Comparison of ENCODE assay signal across 8 mouse cellular contexts in genomic region chr1:166001121-166001903, GRCm38 (mm10). TPM values are rescaled to one million over a fixed set of nuclear protein-coding genes. Genes with fewer than 3 reads are reported as not detected.
DNase-seq lines count a peak whose midpoint lies in the region; ATAC-seq and TF ChIP-seq lines count a peak whose summit lies in the region.

No protein-coding gene starts in this region.

- WGBS in embryonic facial prominence, embryonic 11.5 days = under 1% methylated on average over 41 of the region's 48 CpGs
- WGBS in heart, adult 2 months = under 1% methylated on average over 43 of the region's 48 CpGs
- 4% methylated on average over 44 of the region's 48 CpGs for WGBS in kidney, adult 2 months
- WGBS in midbrain, postnatal 0 days = under 1% methylated on average over 45 of the region's 48 CpGs

- TF ChIP-seq CTCF in heart, adult 2 months (IDR thresholded peaks at IDR 0.05) = no peak
- TF ChIP-seq CTCF in kidney, adult 2 months (conservative IDR thresholded peaks at IDR 0.05; ENCODE audit: insufficient read depth, insufficient read length, low read depth, low read length) = no peak
- no peak for TF ChIP-seq CTCF in midbrain, postnatal 0 days (IDR thresholded peaks at IDR 0.05)

- H3K9ac ChIP-seq in embryonic facial prominence, embryonic 11.5 days (replicated peaks; ENCODE audit: low read length) = peak overlapping the region; percentile 98
- peak overlapping the region; percentile 94 for H3K9ac ChIP-seq in heart, adult 2 months (ENCODE audit: low read depth, low read length)
- H3K9ac ChIP-seq in midbrain, postnatal 0 days (replicated peaks; ENCODE audit: low read length, poor library complexity, severe bottlenecking) = peak overlapping the region; percentile 97

- peak; percentile 70 for TF ChIP-seq POLR2A in heart, adult 2 months (IDR thresholded peaks at IDR 0.05; ENCODE audit: insufficient read depth, low read depth, low read length)
- no peak for TF ChIP-seq POLR2A in kidney, adult 2 months (IDR thresholded peaks at IDR 0.05; ENCODE audit: low read depth, low read length)

- no peaks in the 10 kb centered on the region for H3K36me3 ChIP-seq in embryonic facial prominence, embryonic 11.5 days (replicated peaks; ENCODE audit: control insufficient read depth, insufficient read depth, low read depth, low read length)
- H3K36me3 ChIP-seq in heart, adult 2 months (ENCODE audit: control insufficient read depth, insufficient read depth, low read length) = peaks cover 13% of the 10 kb centered on the region
- H3K36me3 ChIP-seq in kidney, adult 2 months (ENCODE audit: control insufficient read depth, insufficient read depth, low read length) = no peaks in the 10 kb centered on the region
- no peaks in the 10 kb centered on the region for H3K36me3 ChIP-seq in midbrain, postnatal 0 days (ENCODE audit: insufficient read depth, low read length)

- peak overlapping the region; percentile 94 for H3K27ac ChIP-seq in embryonic facial prominence, embryonic 11.5 days (replicated peaks; ENCODE audit: low read depth, low read length)
- H3K27ac ChIP-seq in heart, adult 2 months = peak overlapping the region; percentile 91
- H3K27ac ChIP-seq in kidney, adult 2 months (ENCODE audit: insufficient read depth, low read depth, low read length) = peak overlapping the region; percentile 95
- peak overlapping the region; percentile 96 for H3K27ac ChIP-seq in midbrain, postnatal 0 days (ENCODE audit: low read depth, low read length)

- H3K79me2 ChIP-seq in heart, adult 2 months (replicated peaks; ENCODE audit: control insufficient read depth, insufficient read depth, low read length) = no peaks in the 10 kb centered on the region

- H3K27me3 ChIP-seq in embryonic facial prominence, embryonic 11.5 days (ENCODE audit: control insufficient read depth, insufficient read depth, low read length) = no peaks in the 10 kb centered on the region
- no peaks in the 10 kb centered on the region for H3K27me3 ChIP-seq in heart, adult 2 months (ENCODE audit: control insufficient read depth, insufficient read depth, low read length)
- no peaks in the 10 kb centered on the region for H3K27me3 ChIP-seq in kidney, adult 2 months (replicated peaks; ENCODE audit: control insufficient read depth, insufficient read depth, low read length)
- H3K27me3 ChIP-seq in midbrain, postnatal 0 days (ENCODE audit: insufficient read depth, low read length) = no peaks in the 10 kb centered on the region

- H3K4me2 ChIP-seq in embryonic facial prominence, embryonic 11.5 days (ENCODE audit: low read depth, low read length) = peak overlapping the region; percentile 83
- peak overlapping the region; percentile 88 for H3K4me2 ChIP-seq in midbrain, postnatal 0 days (ENCODE audit: low read depth, low read length, poor library complexity, severe bottlenecking)

- no peaks in the 10 kb centered on the region for H3K9me3 ChIP-seq in embryonic facial prominence, embryonic 11.5 days (replicated peaks; ENCODE audit: control insufficient read depth, low read length)
- H3K9me3 ChIP-seq in midbrain, postnatal 0 days (ENCODE audit: low read length) = no peaks in the 10 kb centered on the region

- no peak for TF ChIP-seq EP300 in heart, adult 2 months (IDR thresholded peaks at IDR 0.05; ENCODE audit: insufficient read depth, low read depth, low read length)

- peak; percentile 42 for ATAC-seq in embryonic facial prominence, embryonic 11.5 days (replicated peaks; ENCODE audit: insufficient number of reproducible peaks, low FRiP score, low TSS enrichment, low read depth)
- ATAC-seq in midbrain, postnatal 0 days (ENCODE audit: low FRiP score) = 0 out of 2 replicates have a peak, but pooled peaks have one; percentile 0

- intact Hi-C loops in heart, adult 2 months (cut with DNase I) = loop anchor here (5.0 to 10.0 kb wide), 3 partner anchors 359 to 539 kb away; partner anchors contain the start of genes Dcaf6, Mpc2 and Tada1

- peak overlapping the region; percentile 99 for H3K4me3 ChIP-seq in embryonic facial prominence, embryonic 11.5 days (ENCODE audit: low read depth, low read length)
- peak overlapping the region; percentile 63 for H3K4me3 ChIP-seq in heart, adult 2 months
- H3K4me3 ChIP-seq in kidney, adult 2 months (ENCODE audit: insufficient read depth, low read depth, low read length) = peak overlapping the region; percentile 96
- peak overlapping the region; percentile 97 for H3K4me3 ChIP-seq in midbrain, postnatal 0 days (ENCODE audit: low read depth, low read length)

- no peaks in the 10 kb centered on the region for H3K4me1 ChIP-seq in embryonic facial prominence, embryonic 11.5 days (ENCODE audit: control insufficient read depth, insufficient read depth, low read length)
- peaks cover under 1% of the 10 kb centered on the region for H3K4me1 ChIP-seq in heart, adult 2 months (ENCODE audit: control insufficient read depth, insufficient read depth, low read length)
- H3K4me1 ChIP-seq in kidney, adult 2 months (ENCODE audit: control insufficient read depth, insufficient read depth, low read length) = peaks cover 7% of the 10 kb centered on the region
- H3K4me1 ChIP-seq in midbrain, postnatal 0 days (ENCODE audit: insufficient read depth, low read length) = no peaks in the 10 kb centered on the region

- DNase-seq in 3134 (ENCODE audit: extremely low read depth, insufficient read length, low spot score) (peak; percentile 52), liver (peak; percentile 48)
- peak; percentile 65 for DNase-seq in adrenal gland, adult 2 months
- peak; percentile 51 for DNase-seq in embryonic facial prominence, embryonic 11.5 days (ENCODE audit: low spot score)
- DNase-seq in heart, adult 2 months = peak; percentile 65 to 67
- DNase-seq in kidney, adult 2 months = peak; percentile 86
- DNase-seq in midbrain, postnatal 0 days (ENCODE audit: low spot score) = peak; percentile 62
- peak; percentile 29 to 51 for DNase-seq in spleen, postnatal 14 days (ENCODE audit: low spot score in 2 of 2)

RNA-seq across cellular contexts. Expression of gene Pou2f1, which starts 1.2 kb away (rescaled TPM):
- total RNA-seq in adrenal gland, adult 2 months (2021) = 10 to 100 TPM; 13.1 to 14.0 TPM
- polyA plus RNA-seq in adrenal gland, adult 2 months (2012; rRNA removed) = 15.5 and 22.9 TPM in 2 replicates
- polyA plus RNA-seq in embryonic facial prominence, embryonic 11.5 days (2014; fragmentation: Nextera tagmentation; extraction: Ambion mirVana) = 22.1 and 22.8 TPM in 2 replicates
- 10 to 100 TPM in 1 of 2 experiments, 1 to 10 TPM in 1; 8.2 to 11.4 TPM for total RNA-seq in heart, adult 2 months (2021)
- 7.6 and 8.6 TPM in 2 replicates for polyA plus RNA-seq in heart, adult 2 months (2012; rRNA removed)
- 10.8 and 11.8 TPM in 2 replicates for polyA plus RNA-seq in kidney, adult 2 months (2012; rRNA removed)
- total RNA-seq in midbrain, postnatal 0 days (2014; rRNA removed) = 26.8 and 27.2 TPM in 2 replicates
- polyA plus RNA-seq in midbrain, postnatal 0 days (2015; fragmentation: Nextera tagmentation; extraction: Ambion mirVana) = 17.3 and 21.5 TPM in 2 replicates

Comparison
In these comparisons a context has a peak if more than half of its experiments do, and no peak if none do; other contexts are left out.
1. Peak in every context shown above with its lines: DNase-seq, ATAC-seq, H3K4me3 ChIP-seq and H3K27ac ChIP-seq.